Mouse (Mus musculus): Measurements from ENCODE around the gene Gm4498.
"Not testable (repeated sequence)": the region's sequence is repeated elsewhere in the genome, so short reads cannot be mapped to it uniquely, and the experiment has no call there.

The Gm4498 gene

GRCm38 (mm10) chr7:20233728-20234127, at the start of gene Gm4498:
Gm4498 (minus strand) TSS chr7:20233828.
- DNase-seq (ENCODE audit: low spot score in 2 of 2), result not testable (repeated sequence)

- not testable (repeated sequence) for DNase-seq (ENCODE audit: low spot score in 2 of 2)
Measured at GRCm38 (mm10) chr7:20262734-20263133, 29.1 kb upstream of the Gm4498 start, which contains the start of gene Gm5890. Gm5890 (minus strand) TSS chr7:20262834.

- DNase-seq (ENCODE audit: low spot score in 2 of 2), result not testable (repeated sequence)
Measured at GRCm38 (mm10) chr7:20205507-20205906, 28.1 kb downstream of the Gm4498 start, which contains the start of gene Gm6164. Gm6164 (minus strand) TSS chr7:20205607.

- DNase-seq (ENCODE audit: low spot score in 2 of 2), result not testable (repeated sequence)
Measured at GRCm38 (mm10) chr7:20193410-20193809, 40.2 kb downstream of the Gm4498 start, which contains the start of gene Vmn1r95. Vmn1r95 (plus strand) TSS chr7:20193710.
